Mouse (Mus musculus) thymus, postnatal 36 days (tissue): ENCODE results near the gene R3hdm4.

Experiments used
- DNase-seq, 2 experiments: peaks; one replicate each; pipeline ENCODE4 v3.0.0; 2022; ENCODE audit warnings: mixed read lengths in 2 of 2

R3hdm4 gene

GRCm38 (mm10) chr10:79924998-79925784 lies 4.2 kb upstream of the R3hdm4 start:
- DNase-seq, result peak; percentile 89 to 96

GRCm38 (mm10) chr10:79921572-79921971 lies 564 bp upstream of the R3hdm4 start:
- DNase-seq, result no peak

GRCm38 (mm10) chr10:79920056-79920890 lies 735 bp downstream of the R3hdm4 start:
- DNase-seq, result no peak

- no peak for DNase-seq
These were observed 1.7 kb downstream of the R3hdm4 start for GRCm38 (mm10) chr10:79919251-79919849.

GRCm38 (mm10) chr10:79918231-79919078 lies 2.6 kb downstream of the R3hdm4 start:
- DNase-seq, result no peak

- DNase-seq, result no peak
These were observed 3.4 kb downstream of the R3hdm4 start for GRCm38 (mm10) chr10:79917532-79918100.

GRCm38 (mm10) chr10:79916808-79917531 lies 4.0 kb downstream of the R3hdm4 start, which contains the start of gene Kiss1r:
Gene Kiss1r (plus strand): TSS chr10:79916971.
- DNase-seq, result peak; percentile 87 to 89

GRCm38 (mm10) chr10:79916081-79916480 lies 4.9 kb downstream of the R3hdm4 start:
- no peak for DNase-seq

GRCm38 (mm10) chr10:79914948-79915596 lies 5.9 kb downstream of the R3hdm4 start:
- DNase-seq, result no peak

GRCm38 (mm10) chr10:79914131-79914947 lies 6.7 kb downstream of the R3hdm4 start:
- DNase-seq, result no peak

GRCm38 (mm10) chr10:79912412-79912811 lies 8.6 kb downstream of the R3hdm4 start:
- DNase-seq, result no peak

- no peak for DNase-seq
These were observed 10.5 kb downstream of the R3hdm4 start, which contains the start of gene Gm26602 for GRCm38 (mm10) chr10:79910556-79910955. Gene Gm26602 (plus strand): TSS chr10:79910856.

GRCm38 (mm10) chr10:79909092-79909922 lies 11.7 kb downstream of the R3hdm4 start:
- no peak for DNase-seq

GRCm38 (mm10) chr10:79908167-79909091 lies 12.6 kb downstream of the R3hdm4 start, which contains the start of gene Med16:
Gene Med16 (minus strand): TSS chr10:79908923.
- peak; percentile 98 to 99 for DNase-seq

- no peak for DNase-seq
These were observed 13.6 kb downstream of the R3hdm4 start for GRCm38 (mm10) chr10:79907415-79907814.

- no peak for DNase-seq
These were observed 14.3 kb downstream of the R3hdm4 start for GRCm38 (mm10) chr10:79906712-79907111.

- no peak for DNase-seq
These were observed 20.0 kb downstream of the R3hdm4 start for GRCm38 (mm10) chr10:79900951-79901410.
